Mouse (Mus musculus): Measurements from ENCODE around the gene Slc30a2. TPM values are rescaled to one million over a fixed set of nuclear protein-coding genes. Genes with fewer than 3 reads are reported as not detected.

The Slc30a2 gene
- under 1 TPM; 0.20 to 0.22 TPM for total RNA-seq (2023)

GRCm38 (mm10) chr4:134343071-134344031, at the start of gene Slc30a2:
Slc30a2 (plus strand) TSS chr4:134343181.

GRCm38 (mm10) chr4:134314876-134315275, 28.1 kb upstream of the Slc30a2 start, which contains the start of gene Trim63:
Trim63 (plus strand) TSS chr4:134315120.

GRCm38 (mm10) chr4:134383750-134384149, 40.8 kb downstream of the Slc30a2 start, which contains the start of gene Extl1:
Extl1 (minus strand) TSS chr4:134383850.

GRCm38 (mm10) chr4:134395977-134396825, 53.2 kb downstream of the Slc30a2 start, which contains the start of gene Pafah2:
Pafah2 (plus strand) TSS chr4:134396320.

Other genes starting within 250 kb of the Slc30a2 start
- gene Cd52, start 248.1 kb upstream of the Slc30a2 start, total RNA-seq (2023): 1,000 to 10,000 TPM; 1,531 to 1,665 TPM
- gene Ubxn11, start 240.6 kb upstream of the Slc30a2 start, total RNA-seq (2023): 1 to 10 TPM; 5.0 to 8.1 TPM
- gene Sh3bgrl3, start 214.4 kb upstream of the Slc30a2 start, total RNA-seq (2023): 100 to 1,000 TPM; 911 to 950 TPM
- 10 to 100 TPM; 17.4 to 17.6 TPM for gene Cep85, start 156.1 kb upstream of the Slc30a2 start, total RNA-seq (2023)
- not detected for gene Gm7534, start 140.2 kb upstream of the Slc30a2 start, total RNA-seq (2023)
- not detected for gene Catsper4, start 115.8 kb upstream of the Slc30a2 start, total RNA-seq (2023)
- gene Cnksr1, start 104.8 kb upstream of the Slc30a2 start, total RNA-seq (2023): not detected
- not detected for gene E130218I03Rik, start 99.5 kb upstream of the Slc30a2 start, total RNA-seq (2023)
- gene Zfp593, start 97.6 kb upstream of the Slc30a2 start, total RNA-seq (2023): 1 to 10 TPM; 5.9 to 6.1 TPM
- not detected for gene Gm30191, start 96.2 kb upstream of the Slc30a2 start, total RNA-seq (2023)
- 1 to 10 TPM in 1 of 2 experiments, not detected in 1; 1.5 TPM for gene Grrp1, start 89.1 kb upstream of the Slc30a2 start, total RNA-seq (2023)
- gene Pdik1l, start 55.3 kb upstream of the Slc30a2 start, total RNA-seq (2023): 10 to 100 TPM; 15.1 to 17.7 TPM
- gene Trim63, start 28.1 kb upstream of the Slc30a2 start, total RNA-seq (2023): not detected
- not detected for gene Extl1, start 40.7 kb downstream of the Slc30a2 start, total RNA-seq (2023)
- gene Pafah2, start 53.1 kb downstream of the Slc30a2 start, total RNA-seq (2023): 10 to 100 TPM; 16.8 to 18.2 TPM
- gene Stmn1, start 125.1 kb downstream of the Slc30a2 start, total RNA-seq (2023): 100 to 1,000 TPM; 235 to 236 TPM
- 10 to 100 TPM; 28.2 to 30.5 TPM for gene Paqr7, start 153.5 kb downstream of the Slc30a2 start, total RNA-seq (2023)
- 1 to 10 TPM; 5.8 to 7.1 TPM for gene Aunip, start 167.8 kb downstream of the Slc30a2 start, total RNA-seq (2023)
- 10 to 100 TPM; 34.8 to 36.7 TPM for gene Mtfr1l, start 192.2 kb downstream of the Slc30a2 start, total RNA-seq (2023)
- gene Selenon, start 209.0 kb downstream of the Slc30a2 start, total RNA-seq (2023): 10 to 100 TPM; 63.6 to 88.6 TPM

Measured in neutrophil, adult 83 days (primary cell).